ENCODE assay signal across 8 mouse cellular contexts in the genomic region with DNA sequence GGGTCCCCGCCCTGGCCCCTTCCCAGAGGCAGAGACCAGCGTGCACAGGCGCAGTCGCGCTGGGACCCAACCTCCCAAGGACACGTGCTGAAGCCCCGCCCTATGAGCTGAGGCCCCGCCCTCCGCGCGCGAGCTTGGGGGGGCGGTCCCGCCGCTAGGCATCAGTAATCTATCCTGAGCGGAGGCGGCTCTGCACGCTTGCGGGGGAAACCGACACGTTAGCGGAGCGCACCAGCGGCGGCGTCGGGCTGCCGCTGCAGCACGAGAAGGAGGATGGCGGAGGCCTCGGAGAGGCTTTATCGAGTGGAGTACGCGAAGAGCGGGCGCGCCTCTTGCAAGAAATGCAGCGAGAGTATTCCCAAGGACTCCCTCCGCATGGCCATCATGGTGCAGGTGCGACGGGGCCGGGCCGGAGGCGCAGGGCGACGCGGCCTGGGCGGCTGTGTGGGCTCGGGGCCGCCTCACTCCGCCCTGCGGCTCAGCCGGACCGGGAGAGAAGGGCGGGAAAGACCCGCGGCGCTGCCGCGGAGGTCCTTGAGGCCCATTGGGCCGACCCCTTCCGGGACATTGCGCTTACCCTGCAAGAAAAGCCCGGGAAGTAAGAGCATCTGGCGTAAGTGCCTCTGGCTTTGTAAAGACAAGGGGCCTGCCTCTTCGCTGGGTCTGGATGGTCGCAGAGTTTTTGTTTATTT. TPM values are rescaled to one million over a fixed set of nuclear protein-coding genes. Genes with fewer than 3 reads are reported as not detected.
A peak's percentile ranks its signal among the peaks of the same experiment; 100 is the strongest.
DNase-seq lines count a peak whose midpoint lies in the region; ATAC-seq and TF ChIP-seq lines count a peak whose summit lies in the region.

A gene (plus strand): TSS at position 164 of the 692 bp plus-strand sequence.

- peak within 1 kb of the TSS; percentile 84 to 96 for H3K4me3 ChIP-seq in ES-E14 (ENCODE audit: insufficient read depth in 1 of 2, low read depth in 1 of 2, low read length in 2 of 2, poor library complexity in 1 of 2, severe bottlenecking in 1 of 2)
- H3K4me3 ChIP-seq in forebrain, embryonic 16.5 days (replicated peaks; ENCODE audit: low read length): peak within 1 kb of the TSS; percentile 90
- peak within 1 kb of the TSS; percentile 92 for H3K4me3 ChIP-seq in layer of hippocampus, adult 2 months
- peak within 1 kb of the TSS; percentile 93 for H3K4me3 ChIP-seq in lung, embryonic 14.5 days (ENCODE audit: low read depth, low read length)
- H3K4me3 ChIP-seq in olfactory bulb, adult 2 months (ENCODE audit: insufficient read depth, low read depth, low read length): peak within 1 kb of the TSS; percentile 69
- peak within 1 kb of the TSS; percentile 93 for H3K4me3 ChIP-seq in thymus, adult 2 months (ENCODE audit: control insufficient read depth, insufficient read depth, low read length)

- H3K36me3 ChIP-seq in ES-E14 (ENCODE audit: control insufficient read depth, insufficient read depth, low read length, poor library complexity, severe bottlenecking): peaks cover 12% of the 10 kb centered on the region
- peaks cover 4% of the 10 kb centered on the region for H3K36me3 ChIP-seq in forebrain, embryonic 16.5 days (ENCODE audit: control insufficient read depth, insufficient read depth)
- peaks cover 10% of the 10 kb centered on the region; the same call in 1 of the 2 replicates for H3K36me3 ChIP-seq in lung, embryonic 14.5 days (ENCODE audit: insufficient read depth)
- H3K36me3 ChIP-seq in thymus, adult 2 months (ENCODE audit: control insufficient read depth, insufficient read depth, low read length): no peaks in the 10 kb centered on the region

- intact Hi-C loops in heart, postnatal 36 days (cut with DNase I): no loop called here

- peak within 1 kb of the TSS; percentile 95 for H3K4me2 ChIP-seq in forebrain, embryonic 16.5 days (ENCODE audit: low read length)
- peak within 1 kb of the TSS; percentile 88 for H3K4me2 ChIP-seq in lung, embryonic 14.5 days

- H3K9me3 ChIP-seq in ES-E14 (ENCODE audit: control insufficient read depth, insufficient read depth, low read depth, low read length): no peaks in the 10 kb centered on the region
- H3K9me3 ChIP-seq in forebrain, embryonic 16.5 days (ENCODE audit: control insufficient read depth, low read length): no peaks in the 10 kb centered on the region
- no peaks in the 10 kb centered on the region for H3K9me3 ChIP-seq in lung, embryonic 14.5 days (ENCODE audit: low read depth, low read length)

- no peaks in the 10 kb centered on the region for H3K27me3 ChIP-seq in forebrain, embryonic 16.5 days (replicated peaks; ENCODE audit: control insufficient read depth, insufficient read depth, low read length)
- H3K27me3 ChIP-seq in lung, embryonic 14.5 days (ENCODE audit: insufficient read depth, low read length): no peaks in the 10 kb centered on the region
- H3K27me3 ChIP-seq in thymus, adult 2 months (ENCODE audit: control insufficient read depth, insufficient read depth, low read length): no peaks in the 10 kb centered on the region

- in situ Hi-C loops in ES-E14 (cut with MboI; ENCODE audit: low sequenced_read_pairs in 2 of 2, unreplicated experiment in 2 of 2): no loop called here

- DNase-seq in ES-E14 (ENCODE audit: low read depth, low spot score): peak; percentile 90
- peak; percentile 96 for DNase-seq in cerebellum, adult 11-12 months
- DNase-seq in heart, postnatal 36 days: peak; percentile 96 to 98
- DNase-seq in layer of hippocampus, adult 2 months (ENCODE audit: low spot score in 2 of 2): peak; percentile 95 to 96
- DNase-seq in lung, embryonic 14.5 days: peak; percentile 99
- peak; percentile 99 for DNase-seq in thymus, adult 2 months

- no peak for TF ChIP-seq CTCF in layer of hippocampus, adult 2 months (conservative IDR thresholded peaks at IDR 0.05)
- no peak for TF ChIP-seq CTCF in lung, embryonic 14.5 days (IDR thresholded peaks at IDR 0.05; ENCODE audit: low read depth)
- TF ChIP-seq CTCF in olfactory bulb, adult 2 months (IDR thresholded peaks at IDR 0.05; ENCODE audit: insufficient read depth, low read depth, low read length): no peak
- TF ChIP-seq CTCF in thymus, adult 2 months (IDR thresholded peaks at IDR 0.05; ENCODE audit: borderline replicate concordance, control insufficient read depth, extremely low read depth, insufficient read depth, low read length, poor library complexity): no peak; the same call in 1 of the 2 replicates

- peak; percentile 99 for ATAC-seq in forebrain, embryonic 16.5 days
- peak; percentile 98 for ATAC-seq in lung, embryonic 14.5 days (ENCODE audit: insufficient read depth)

- peaks cover 15 to 19% of the 10 kb centered on the region in 2 experiments for H3K4me1 ChIP-seq in ES-E14 (ENCODE audit: control insufficient read depth in 2 of 2, insufficient read depth in 2 of 2, low read length in 2 of 2, poor library complexity in 1 of 2)
- H3K4me1 ChIP-seq in forebrain, embryonic 16.5 days (replicated peaks; ENCODE audit: control insufficient read depth, insufficient read depth, low read length): peaks cover 27% of the 10 kb centered on the region
- H3K4me1 ChIP-seq in lung, embryonic 14.5 days (ENCODE audit: insufficient read depth): peaks cover 8% of the 10 kb centered on the region
- H3K4me1 ChIP-seq in olfactory bulb, adult 2 months (ENCODE audit: control insufficient read depth, insufficient read depth, low read length): peaks cover 33% of the 10 kb centered on the region
- H3K4me1 ChIP-seq in thymus, adult 2 months (replicated peaks; ENCODE audit: control insufficient read depth, insufficient read depth, low read length): peaks cover 16% of the 10 kb centered on the region

- TF ChIP-seq POLR2A in olfactory bulb, adult 2 months (IDR thresholded peaks at IDR 0.05; ENCODE audit: insufficient read depth, low read depth, low read length): peak; percentile 71
- TF ChIP-seq POLR2A in thymus, adult 2 months (IDR thresholded peaks at IDR 0.05; ENCODE audit: control insufficient read depth, extremely low read depth, insufficient read depth, low read length, poor library complexity): peak; percentile 78

- peak within 1 kb of the TSS; percentile 61; the same call in 1 of the 2 replicates for H3K27ac ChIP-seq in ES-E14 (ENCODE audit: insufficient read depth, low read depth, low read length, poor library complexity, severe bottlenecking)
- H3K27ac ChIP-seq in forebrain, embryonic 16.5 days (ENCODE audit: low read length): peak within 1 kb of the TSS; percentile 92
- H3K27ac ChIP-seq in layer of hippocampus, adult 2 months: peak within 1 kb of the TSS; percentile 97
- peak within 1 kb of the TSS; percentile 94 for H3K27ac ChIP-seq in lung, embryonic 14.5 days (ENCODE audit: low read depth)
- H3K27ac ChIP-seq in olfactory bulb, adult 2 months (ENCODE audit: insufficient read depth, low read depth, low read length): peak within 1 kb of the TSS; percentile 73
- H3K27ac ChIP-seq in thymus, adult 2 months (ENCODE audit: control insufficient read depth, insufficient read depth, low read length): no peak within 1 kb of the TSS

- under 1% methylated on average over 67 of the region's 67 CpGs for WGBS in forebrain, embryonic 16.5 days
- WGBS in lung, embryonic 14.5 days: under 1% methylated on average over 67 of the region's 67 CpGs
- WGBS in olfactory bulb, adult 2 months: under 1% methylated on average over 67 of the region's 67 CpGs
- under 1% methylated on average over 67 of the region's 67 CpGs for WGBS in thymus, adult 2 months

- peak within 1 kb of the TSS; percentile 91 for H3K9ac ChIP-seq in ES-E14 (ENCODE audit: insufficient read depth, low read depth, low read length, poor library complexity, severe bottlenecking)
- H3K9ac ChIP-seq in forebrain, embryonic 16.5 days (replicated peaks; ENCODE audit: low read depth, low read length): peak within 1 kb of the TSS; percentile 91
- H3K9ac ChIP-seq in lung, embryonic 14.5 days: peak within 1 kb of the TSS; percentile 79

TF ChIP-seq in ES-E14, 5 proteins besides CTCF, POLR2A, EP300 and RAD21:
- no peak for TF ChIP-seq ZNF384 (IDR thresholded peaks at IDR 0.05; ENCODE audit: low read depth, low read length)
- TF ChIP-seq ZC3H11A (IDR thresholded peaks at IDR 0.05; ENCODE audit: borderline replicate concordance, low read depth, low read length): no peak
- TF ChIP-seq CHD2 (IDR thresholded peaks at IDR 0.05; ENCODE audit: low read depth, low read length): no peak
- no peak for TF ChIP-seq MAFK (IDR thresholded peaks at IDR 0.05; ENCODE audit: insufficient read depth, low read depth, low read length)
- peak; percentile 51; the same call in 1 of the 2 replicates for TF ChIP-seq HCFC1 (IDR thresholded peaks at IDR 0.05; ENCODE audit: borderline replicate concordance, insufficient read depth, low read length)

RNA-seq across cellular contexts. Expression of the gene that starts here (rescaled TPM):
- total RNA-seq in ES-E14 (2012; rRNA removed): 271 and 296 TPM in 2 replicates
- 138 and 156 TPM in 2 replicates for polyA plus RNA-seq in forebrain, embryonic 16.5 days (2015; fragmentation: Nextera tagmentation; extraction: Ambion mirVana)
- total RNA-seq in heart, postnatal 36 days (2021): 10 to 100 TPM; 61.6 to 73.8 TPM
- total RNA-seq in layer of hippocampus, adult 2 months (2021): 100 to 1,000 TPM; 122 to 153 TPM
- polyA plus RNA-seq in lung, embryonic 14.5 days (2014; fragmentation: Nextera tagmentation; extraction: Ambion mirVana): 147 TPM in 2 replicates
- not detected in 2 replicates for polyA plus RNA-seq in olfactory bulb, adult 2 months (2012; ENCODE audit: insufficient read depth, insufficient read length, low replicate concordance, missing spikeins)
- 49.6 and 57.3 TPM in 2 replicates for polyA plus RNA-seq in thymus, adult 2 months (2012; rRNA removed)
